Mouse (Mus musculus): ENCODE results near the gene Olfr1222.
"Not testable (repeated sequence)": the region's sequence is repeated elsewhere in the genome, so short reads cannot be mapped to it uniquely, and the experiment has no call there.

The Olfr1222 gene

DNA sequence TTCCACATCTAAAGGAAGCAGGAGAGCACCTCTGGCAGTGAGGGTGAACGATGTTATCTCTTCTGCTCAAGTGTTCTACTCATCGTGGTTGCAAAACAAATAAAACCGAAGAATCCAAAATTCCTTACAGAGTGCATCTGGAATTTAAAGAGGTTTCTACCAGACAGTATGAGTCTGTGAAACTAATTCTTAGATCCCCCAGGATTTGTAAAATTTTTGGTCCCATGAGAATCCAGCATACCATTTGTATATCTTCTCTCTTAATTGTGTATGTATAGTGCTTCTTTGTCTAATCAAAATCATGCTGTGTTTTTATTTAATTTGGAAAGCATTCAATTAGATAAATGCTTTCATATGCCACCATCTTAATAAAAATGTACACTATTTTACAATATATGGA, at the start of gene Olfr1222:
TSS of gene Olfr1222 (minus strand) at position 101 of the 400 bp plus-strand sequence.
- DNase-seq (ENCODE audit: low spot score in 2 of 2) = no peak

DNA sequence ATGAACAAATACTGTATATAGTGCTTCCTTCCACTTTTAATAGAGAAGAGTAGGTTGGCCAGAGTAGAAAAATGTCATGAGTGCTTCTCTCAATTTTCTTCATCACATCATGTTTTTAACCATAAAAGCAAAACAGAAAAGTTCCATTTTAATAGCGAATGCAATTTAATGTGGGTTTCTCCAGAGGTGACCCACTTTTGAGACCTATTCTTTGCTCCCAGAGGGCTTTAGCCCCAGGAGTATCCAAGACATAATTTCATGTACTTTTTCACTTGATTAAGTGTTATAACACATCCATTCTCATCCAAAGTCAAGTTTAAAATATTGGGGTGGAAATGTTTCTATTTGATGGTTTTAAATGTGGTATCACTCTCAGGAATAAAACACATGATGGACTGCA, 41.7 kb upstream of the Olfr1222 start, which contains the start of gene Olfr1225:
TSS of gene Olfr1225 (minus strand) at position 101 of the 400 bp plus-strand sequence.
- no peak for DNase-seq (ENCODE audit: low spot score in 2 of 2)

DNA sequence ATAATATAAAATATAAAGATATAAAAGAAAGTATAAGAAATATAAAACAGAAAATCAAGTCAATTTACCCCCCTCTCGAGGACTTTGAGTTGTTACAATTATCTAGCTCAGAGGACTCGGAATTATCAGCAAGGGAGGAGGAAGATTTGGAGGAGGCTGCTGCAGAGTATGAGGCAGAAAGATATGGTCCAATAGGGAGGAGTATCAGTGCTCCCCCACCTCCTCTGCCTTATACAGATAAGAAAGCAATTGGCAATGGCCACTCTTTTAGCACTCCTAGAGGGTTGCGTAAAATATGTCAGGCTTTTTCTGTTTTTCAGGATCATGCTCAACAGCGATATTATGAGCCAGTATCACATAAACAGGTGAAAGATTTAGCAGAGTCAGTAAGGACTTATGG, 31.9 kb upstream of the Olfr1222 start:
- DNase-seq (ENCODE audit: low spot score in 2 of 2) = not testable (repeated sequence)

DNA sequence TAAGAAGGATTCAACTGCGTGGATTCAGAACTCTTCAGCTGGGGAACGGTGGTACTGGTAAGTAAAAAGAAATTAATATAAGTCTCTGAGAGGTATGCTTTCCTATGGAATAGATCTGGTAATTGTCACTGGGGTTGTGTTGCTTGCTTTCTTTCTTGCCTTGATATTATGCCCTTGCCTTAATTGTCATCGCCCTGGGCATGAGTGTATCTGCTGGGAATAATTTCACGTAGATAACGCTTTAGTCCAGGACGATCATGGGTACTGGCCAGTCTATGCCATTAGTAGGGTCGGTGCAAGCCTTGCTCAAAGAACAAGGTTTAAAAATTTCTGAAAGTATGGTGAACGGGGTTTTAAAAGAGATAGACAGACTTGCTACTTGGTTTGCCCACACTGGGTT, 31.1 kb upstream of the Olfr1222 start, which contains the start of gene Olfr1224-ps1:
TSS of gene Olfr1224-ps1 (minus strand) at position 101 of the 400 bp plus-strand sequence.
- not testable (repeated sequence) for DNase-seq (ENCODE audit: low spot score in 2 of 2)

DNA sequence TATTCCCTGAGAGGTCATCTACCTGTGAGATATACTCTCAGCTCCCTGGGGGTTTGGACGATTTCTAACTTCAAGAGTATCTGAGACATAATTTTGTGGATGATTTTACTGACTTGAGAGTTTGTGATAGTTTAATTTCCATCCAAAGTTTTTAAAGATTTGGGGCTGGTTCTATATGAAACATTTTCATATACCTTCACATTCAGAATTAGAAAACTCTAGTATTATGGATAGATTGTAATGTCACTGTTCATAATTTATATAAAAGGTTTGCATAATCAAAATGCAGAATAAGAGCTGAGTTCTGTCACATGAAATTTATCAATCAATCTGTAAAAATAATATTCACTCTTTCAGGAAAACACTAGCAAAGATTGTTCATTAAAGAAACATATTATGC, 18.6 kb upstream of the Olfr1222 start, which contains the start of gene Olfr1223:
TSS of gene Olfr1223 (minus strand) at position 101 of the 400 bp plus-strand sequence.
- DNase-seq (ENCODE audit: low spot score in 2 of 2) = no peak

DNA sequence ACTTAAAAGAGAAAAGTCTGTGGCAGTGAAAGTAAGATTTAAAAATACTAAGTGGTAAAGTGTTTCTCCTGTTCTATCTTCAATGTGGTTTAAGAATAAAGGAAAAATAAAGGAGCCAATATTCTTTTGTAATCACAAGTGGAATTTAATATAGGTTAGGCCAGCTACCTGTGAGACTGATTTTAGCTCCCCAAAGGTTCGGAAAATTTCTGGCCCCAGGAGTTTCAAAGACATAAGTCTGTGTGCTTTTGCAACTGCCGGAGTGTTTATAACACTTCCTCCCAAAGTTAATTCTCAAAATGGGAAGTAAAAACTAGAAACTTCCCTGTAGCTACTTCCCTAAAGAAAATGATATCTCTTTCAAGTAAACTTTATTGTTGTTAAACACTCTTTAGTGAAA, 15.7 kb downstream of the Olfr1222 start, which contains the start of gene Olfr1221:
TSS of gene Olfr1221 (minus strand) at position 101 of the 400 bp plus-strand sequence.
- no peak for DNase-seq (ENCODE audit: low spot score in 2 of 2)

DNA sequence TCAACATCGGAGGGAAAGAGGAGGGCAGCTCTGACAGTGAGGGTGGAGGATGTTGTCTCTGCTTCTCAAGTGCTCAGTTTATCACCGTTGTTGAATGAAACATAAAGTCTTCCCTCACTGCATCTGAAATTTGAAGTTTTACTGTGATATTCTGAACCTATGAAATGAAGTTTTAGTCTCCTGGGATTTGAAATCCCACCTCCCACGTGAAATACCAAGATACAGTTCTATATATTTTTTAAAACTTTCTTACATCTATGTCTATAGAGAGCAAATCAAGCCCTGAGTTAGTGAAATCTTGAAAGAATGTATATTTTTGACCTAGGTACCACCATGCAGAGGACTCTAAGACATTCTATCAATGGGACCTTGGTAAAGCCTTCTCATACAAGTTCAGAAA, 26.1 kb downstream of the Olfr1222 start, which contains the start of gene Olfr1220:
TSS of gene Olfr1220 (minus strand) at position 101 of the 400 bp plus-strand sequence.
- no peak for DNase-seq (ENCODE audit: low spot score in 2 of 2)

DNA sequence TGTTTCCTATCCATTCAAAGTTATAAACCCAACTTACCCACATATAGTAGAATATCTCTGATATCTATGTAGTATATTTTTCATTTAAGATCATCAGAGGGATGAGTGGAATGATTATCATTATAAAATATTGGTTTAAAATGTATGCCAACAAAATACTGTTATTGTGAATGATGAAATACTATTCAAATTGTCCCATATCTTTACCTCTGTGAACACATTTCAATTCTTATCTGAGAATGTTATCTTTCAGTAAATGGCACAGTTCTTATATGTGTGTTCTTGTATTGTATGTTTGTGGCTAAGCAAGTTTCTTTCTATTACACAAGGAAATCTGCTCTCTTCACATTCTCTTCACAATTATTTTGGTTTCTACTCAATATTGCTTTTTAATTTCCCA, 27.2 kb downstream of the Olfr1222 start:
- no peak for DNase-seq (ENCODE audit: low spot score in 2 of 2)

DNA sequence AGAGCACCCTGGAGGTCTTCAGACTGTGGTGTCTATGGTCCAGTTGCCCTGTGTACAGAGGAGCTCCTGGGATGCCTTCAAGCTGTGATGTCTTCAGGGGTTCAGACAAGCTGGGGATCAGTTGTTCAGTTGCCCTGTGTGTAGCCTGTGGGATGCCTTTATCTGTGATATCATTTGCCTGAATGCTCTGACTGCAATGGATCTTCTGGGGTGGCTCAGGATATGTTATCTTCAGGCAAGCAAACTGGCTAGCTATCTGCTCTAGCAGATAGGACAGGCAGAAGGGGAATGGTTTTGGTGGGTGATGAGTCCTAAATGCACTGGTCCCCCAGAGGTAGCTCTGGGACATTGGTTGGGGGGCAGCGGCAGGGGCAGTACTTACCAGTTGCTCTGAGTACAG, 39.0 kb downstream of the Olfr1222 start:
- DNase-seq (ENCODE audit: low spot score in 2 of 2) = no peak

DNA sequence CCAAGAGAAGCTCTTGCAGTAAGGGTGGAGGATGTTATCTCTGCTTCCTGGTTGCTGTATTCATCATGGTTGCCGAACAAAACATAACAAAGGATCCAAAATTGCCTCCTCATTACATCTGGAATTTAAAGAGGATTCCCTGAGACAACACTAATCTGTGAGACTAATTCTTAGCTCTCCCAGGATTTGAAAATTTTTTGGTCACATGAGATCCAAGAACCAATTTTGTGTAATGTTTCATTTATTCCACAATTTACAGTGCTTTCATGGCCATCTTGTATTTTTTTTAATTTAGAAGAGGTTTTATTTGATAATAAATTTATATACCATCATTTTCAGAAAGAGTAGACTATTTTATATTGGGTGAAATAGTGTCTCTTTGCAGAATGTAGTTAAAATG, 49.4 kb downstream of the Olfr1222 start, which contains the start of gene Olfr1219:
TSS of gene Olfr1219 (minus strand) at position 101 of the 400 bp plus-strand sequence.
- DNase-seq (ENCODE audit: low spot score in 2 of 2) = no peak

DNA sequence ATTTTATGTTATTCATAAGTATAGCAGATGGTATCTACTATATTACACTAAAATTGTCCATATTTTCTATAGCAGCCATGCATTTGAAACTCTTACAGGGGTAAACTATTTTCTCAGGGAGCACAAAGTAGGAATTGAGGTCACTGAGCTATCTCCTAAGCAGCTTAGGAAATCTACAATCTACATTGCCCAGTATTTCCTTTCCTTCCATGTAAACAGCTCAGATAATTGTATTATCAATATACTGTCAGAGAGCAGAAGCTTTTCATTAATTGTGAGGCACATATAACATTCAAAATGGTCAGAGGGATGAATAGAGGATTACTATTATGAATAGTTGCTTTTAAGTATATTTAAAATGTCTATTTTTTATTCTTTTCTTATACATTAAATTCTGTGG, 51.4 kb downstream of the Olfr1222 start:
- DNase-seq (ENCODE audit: low spot score in 2 of 2) = no peak
